Mouse (Mus musculus) mouse trophoblast stem cell (cell line): ENCODE results near the gene Ankrd60.

Experiments
- in situ Hi-C, 2 experiments: fragments of 300-500 bp; cut with MseI, MboI; formaldehyde crosslinking; loops; 2 replicates in 1 of 2; 3 replicates in 1 of 2; pipeline ENCODE4 v1.15.1; 2025

Ankrd60 gene

DNA sequence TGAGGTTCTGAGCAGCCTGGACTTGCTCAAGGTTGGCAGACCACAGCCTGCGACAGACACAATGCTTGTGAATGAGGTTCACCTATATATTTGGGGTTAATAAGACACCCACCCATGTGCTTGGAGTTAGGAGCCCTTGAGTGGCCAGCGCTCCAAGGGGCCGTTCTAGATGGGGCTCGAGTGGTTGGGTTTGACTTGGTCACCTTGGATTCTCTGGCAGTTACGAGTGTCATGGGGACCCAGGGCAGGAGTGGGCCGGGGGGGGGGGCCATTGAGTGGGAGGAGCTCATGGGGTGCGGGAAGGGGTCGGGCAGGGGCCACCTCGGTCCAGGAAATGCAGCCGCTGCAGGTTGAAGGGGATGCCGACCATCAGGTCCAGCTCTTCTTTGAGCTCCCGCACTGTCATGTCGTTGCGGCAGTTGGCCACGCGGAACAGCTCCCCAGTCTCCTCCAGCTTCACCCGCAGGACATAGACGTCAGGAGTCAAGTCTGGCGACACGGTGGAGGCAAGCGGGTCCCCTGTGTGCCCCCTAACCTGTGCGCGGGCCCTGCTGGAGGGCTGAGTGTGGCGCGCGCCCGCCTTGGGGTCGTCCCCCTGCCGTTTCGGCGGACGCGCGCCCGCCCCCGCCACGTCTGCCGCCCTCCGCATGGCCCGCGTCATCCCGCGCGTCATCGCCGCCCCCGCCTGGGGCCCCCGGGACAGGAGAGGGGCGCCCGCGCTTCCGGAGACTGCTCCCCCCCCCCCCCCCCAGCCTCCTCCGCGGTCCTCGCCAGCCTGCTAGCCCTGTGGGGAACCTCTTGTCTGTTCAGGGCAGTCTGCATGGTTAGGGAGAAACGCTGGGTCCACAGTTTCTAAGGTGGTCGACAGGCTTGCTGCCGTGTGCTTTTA is at the start of gene Ankrd60:
Ankrd60 (minus strand) TSS at position 697 of the 889 bp plus-strand sequence.
- in situ Hi-C loops = no loop called here

DNA sequence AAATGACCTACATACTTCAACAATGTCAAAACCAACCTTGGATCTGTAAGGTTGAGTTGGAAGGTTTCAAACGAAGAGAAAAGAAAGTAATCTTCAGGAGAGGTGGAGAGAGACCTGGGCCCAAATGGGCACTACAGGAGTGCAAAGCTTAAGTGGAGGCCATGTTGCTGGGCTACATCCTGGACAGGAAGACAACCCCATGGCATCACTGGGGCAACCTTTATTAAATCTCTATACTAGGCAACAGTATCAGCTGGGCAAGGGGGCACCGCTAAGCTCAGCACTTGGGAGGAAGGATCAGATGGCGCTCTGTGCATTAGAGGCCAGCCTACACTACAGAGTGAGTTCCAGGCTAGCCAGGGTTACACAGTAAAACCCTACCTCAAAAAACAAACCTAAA is 47.6 kb upstream of the Ankrd60 start:
- in situ Hi-C loops = no loop called here

DNA sequence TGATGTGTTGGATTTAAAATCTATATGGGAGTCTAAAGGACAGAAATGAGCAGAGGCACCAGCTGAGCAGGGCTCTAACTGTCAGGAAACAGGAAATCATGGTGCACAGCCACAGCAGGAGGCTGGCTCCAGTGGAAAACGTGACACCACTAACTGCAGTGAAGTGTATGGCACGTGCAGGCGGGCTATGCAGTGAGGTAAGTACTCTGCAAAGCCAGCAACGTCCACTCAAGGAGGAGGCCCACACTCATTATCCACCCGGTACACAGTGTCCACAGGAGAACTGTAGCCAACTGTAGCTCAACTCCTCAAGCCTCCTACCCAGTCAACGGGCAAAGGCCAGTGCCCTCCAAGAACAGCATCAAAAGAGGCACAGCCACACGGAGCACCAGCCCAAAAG is 46.5 kb upstream of the Ankrd60 start:
- in situ Hi-C loops = no loop called here

DNA sequence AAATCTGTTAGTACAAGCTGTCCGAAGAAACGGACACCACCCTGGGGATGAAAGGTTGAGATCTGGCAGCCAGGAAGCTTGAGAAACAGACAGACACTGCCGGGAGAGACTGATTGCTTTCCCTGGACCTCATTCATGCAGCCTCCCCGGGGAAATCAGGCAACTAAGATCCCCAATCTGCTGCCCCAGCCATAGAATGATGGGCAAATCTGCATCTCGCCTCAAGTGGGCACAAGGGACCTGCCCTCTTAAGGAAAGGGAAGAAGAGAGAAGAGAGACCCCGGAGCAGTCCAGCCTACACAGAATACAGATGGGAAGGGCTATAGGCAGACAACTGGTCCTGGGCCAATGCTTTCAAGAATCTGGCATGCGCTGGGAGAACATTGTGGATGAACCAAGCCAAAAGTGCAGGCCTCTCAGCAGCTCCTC is 44.0 kb upstream of the Ankrd60 start:
- in situ Hi-C loops = no loop called here

DNA sequence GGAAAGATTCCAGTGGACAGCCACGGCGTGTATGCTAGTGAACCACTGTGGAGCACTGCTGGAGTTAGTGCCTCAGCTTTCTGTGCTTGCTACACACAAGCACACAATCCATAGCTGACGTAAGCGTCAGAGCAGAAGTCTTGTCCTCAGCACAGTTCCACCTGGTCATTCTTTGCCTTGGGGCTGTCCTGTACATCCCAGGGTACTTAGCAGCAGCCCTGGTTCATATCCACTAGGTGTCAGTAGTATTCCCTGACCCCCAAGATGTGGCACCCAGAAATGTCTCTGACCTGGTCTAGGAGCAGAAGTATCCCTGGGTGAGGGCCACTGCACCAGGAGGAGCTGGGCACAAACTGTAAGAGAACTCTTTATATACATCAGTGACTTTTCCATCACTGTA is 42.5 kb upstream of the Ankrd60 start:
- in situ Hi-C loops = no loop called here

DNA sequence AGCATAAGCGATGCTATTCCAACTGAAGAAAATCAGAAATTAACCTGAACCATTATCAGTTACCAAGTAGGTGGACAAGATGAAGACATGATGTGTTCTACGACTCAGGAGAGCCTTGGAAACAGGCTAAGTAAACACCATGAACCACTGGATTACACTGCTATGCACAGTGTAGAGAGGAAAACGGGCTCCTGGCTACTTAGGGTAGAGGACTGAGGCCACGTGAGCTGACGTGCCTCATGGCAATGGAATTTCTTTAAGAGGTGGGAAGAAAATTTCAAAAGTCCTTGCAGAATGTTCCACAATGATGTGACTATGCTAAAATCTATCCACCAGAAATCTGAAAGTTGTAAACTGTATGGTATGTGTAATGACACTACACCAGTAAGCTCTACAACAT is 41.0 kb upstream of the Ankrd60 start:
- in situ Hi-C loops = loop anchor here (5.0 kb wide), 1 partner anchor 88 kb away; no protein-coding TSS in a partner anchor

DNA sequence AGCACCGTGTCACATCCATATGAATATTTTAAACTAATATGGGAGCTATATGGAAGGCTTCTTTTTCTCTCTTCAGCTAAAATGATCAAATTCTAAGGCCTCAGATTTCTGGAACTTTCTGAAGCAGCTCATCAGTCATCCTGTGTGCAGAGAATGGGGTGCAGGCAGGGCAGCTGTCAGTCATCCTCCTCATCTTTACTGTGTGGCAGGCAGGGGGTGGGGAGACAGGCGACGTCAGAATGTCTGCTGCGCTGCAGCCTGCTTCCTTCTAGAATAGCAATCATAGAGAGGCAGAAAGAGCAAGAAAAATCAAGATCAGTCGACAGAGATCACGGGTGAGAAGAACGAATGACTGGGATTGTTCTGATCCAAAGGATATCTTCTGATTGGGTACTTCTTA is 38.0 kb upstream of the Ankrd60 start:
- in situ Hi-C loops = loop anchor here (5.0 kb wide), 1 partner anchor 91 kb away; no protein-coding TSS in a partner anchor

DNA sequence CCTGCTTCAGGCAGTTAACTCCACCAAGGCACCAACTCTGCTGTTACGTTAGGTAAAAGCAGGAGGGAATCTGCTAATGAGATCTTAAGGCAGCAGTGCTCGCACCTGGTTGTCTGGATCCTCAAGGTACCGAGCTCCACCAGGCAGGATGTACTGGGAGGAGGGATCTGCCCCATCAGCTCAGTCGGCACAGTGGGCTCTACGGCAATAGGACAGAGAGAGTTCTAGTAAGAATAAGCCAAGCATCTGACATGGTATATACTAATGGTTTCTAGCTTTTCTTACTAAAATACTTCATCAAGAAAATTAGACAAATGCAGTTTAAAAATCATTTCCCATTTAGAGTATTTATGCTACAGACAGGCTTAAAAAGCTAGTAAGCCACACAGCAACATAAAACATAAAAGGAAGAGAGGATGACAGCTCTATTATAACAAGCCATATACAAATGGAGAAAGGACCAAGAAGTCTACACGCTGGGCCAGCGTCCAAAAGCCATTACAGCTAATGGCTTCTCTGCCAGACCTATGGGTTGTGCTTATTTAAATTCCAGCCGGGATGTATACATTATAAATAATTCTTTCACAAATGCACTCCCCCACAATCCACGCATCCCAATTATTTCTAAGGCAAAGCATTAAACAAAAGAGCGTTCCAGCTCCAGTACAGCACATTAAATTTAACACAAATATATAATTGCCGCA is 37.4 kb upstream of the Ankrd60 start:
- in situ Hi-C loops = loop anchor here (5.0 kb wide), 1 partner anchor 92 kb away; no protein-coding TSS in a partner anchor

DNA sequence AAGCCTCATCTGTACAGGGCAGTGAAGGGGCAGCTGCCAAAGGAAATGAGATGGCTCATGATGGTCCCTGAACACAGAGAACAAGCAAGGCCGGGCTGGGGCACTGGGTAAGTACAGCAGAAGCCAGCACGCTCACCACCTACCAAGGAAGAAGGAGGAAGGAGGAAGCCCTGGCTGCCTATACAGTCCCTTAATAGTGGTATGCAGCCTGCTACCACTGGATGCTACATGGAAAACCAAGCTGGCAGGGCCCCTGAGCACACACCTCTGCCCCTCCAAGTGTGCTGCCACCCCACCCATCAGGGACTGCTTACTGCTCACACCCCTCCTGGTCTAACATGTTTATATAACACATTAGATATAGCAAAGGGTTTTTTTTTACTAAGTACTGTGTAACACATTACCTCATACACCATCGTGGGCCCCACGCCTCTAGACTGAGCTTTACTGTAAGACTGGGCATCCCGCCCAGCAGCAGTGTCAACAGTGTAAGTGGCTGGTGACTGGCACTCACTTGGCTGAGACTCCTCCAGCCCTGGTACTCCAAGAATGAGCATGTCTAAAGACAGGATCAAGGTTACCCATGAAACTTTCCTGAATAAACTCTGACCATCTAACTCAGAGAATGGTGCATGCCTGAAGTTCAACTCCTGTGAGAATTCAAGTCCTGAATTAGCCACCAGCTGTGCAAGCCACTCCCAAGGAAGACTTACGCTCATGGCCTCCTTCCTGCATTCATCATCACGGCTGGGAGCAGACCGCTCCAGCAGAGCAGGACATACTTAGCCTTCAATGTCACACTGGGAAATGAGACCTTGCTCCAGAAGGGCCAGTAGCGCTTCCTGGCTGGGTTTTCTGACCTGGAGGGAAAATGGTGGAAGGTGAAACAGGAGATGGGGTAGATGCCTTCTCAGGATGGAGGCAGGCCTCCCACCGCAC is 30.1 kb upstream of the Ankrd60 start:
- in situ Hi-C loops = no loop called here

DNA sequence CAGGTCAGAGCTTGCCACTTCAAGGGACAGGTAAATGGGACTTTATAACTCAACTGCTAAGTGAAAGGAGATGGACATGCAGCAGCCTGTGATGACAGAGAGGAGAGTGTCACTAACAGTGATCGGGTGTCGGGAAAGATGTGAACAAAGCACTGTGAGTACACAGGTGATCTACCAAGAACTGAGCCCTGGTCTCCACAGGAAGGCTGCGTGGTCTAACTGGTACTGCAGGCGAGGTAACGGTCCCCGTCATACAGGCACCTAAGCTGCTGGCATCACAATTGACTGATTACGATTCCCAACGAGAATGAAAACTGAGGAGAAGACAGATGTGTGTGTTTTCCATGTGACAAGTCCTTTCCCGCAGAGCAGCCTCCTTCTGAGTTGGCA is 28.2 kb upstream of the Ankrd60 start:
- in situ Hi-C loops = no loop called here

DNA sequence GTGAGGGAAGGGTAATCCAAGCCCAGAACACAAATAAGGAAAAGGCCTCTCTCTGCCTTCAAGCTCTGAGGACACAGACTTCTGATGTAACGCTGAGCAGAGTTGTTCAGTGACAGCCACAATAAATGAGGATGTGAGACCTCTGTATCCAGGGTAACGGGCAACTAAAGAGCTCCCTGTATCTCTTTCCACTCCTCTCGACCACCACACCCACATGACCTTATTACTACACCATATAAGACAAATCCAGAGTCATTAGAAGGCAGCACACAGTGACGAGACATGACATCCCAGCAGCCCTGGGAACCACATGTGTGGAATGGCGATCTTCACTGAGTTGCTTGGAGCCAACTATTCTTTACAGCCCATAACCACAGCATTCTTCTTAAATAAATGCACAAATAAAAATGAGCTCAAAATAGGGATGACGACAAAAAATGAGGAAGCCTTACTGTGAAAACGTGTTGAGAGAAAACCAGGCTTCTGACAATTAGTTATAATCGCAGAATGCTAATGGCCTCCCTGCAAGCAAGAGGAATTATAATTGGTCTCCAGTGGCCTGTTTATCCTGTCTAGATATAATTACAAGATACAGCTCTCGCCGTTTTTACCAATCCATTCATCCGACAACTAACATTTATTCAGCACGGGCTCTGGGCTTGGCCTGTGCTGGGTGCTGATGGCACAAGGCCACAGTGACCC is 27.7 kb upstream of the Ankrd60 start:
- in situ Hi-C loops = no loop called here

DNA sequence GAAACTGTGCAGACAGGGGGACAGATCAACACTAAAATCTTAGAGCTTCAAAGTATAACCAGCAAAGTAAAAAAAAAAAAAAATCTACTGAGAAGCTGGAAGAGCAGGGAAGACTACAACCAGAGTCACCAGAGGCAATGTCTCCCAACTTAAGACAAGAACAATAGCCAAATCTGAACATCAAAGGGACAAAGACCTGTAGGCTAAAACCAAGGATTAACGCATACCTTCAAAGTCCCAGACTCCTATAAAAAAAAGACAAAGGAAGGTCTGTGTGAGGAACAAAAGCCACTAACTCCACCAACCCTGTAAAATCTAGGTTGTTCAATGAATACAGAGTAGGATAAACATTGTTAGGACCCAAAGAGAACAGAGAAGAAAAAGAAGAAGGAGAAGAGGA is 23.7 kb upstream of the Ankrd60 start:
- in situ Hi-C loops = no loop called here

DNA sequence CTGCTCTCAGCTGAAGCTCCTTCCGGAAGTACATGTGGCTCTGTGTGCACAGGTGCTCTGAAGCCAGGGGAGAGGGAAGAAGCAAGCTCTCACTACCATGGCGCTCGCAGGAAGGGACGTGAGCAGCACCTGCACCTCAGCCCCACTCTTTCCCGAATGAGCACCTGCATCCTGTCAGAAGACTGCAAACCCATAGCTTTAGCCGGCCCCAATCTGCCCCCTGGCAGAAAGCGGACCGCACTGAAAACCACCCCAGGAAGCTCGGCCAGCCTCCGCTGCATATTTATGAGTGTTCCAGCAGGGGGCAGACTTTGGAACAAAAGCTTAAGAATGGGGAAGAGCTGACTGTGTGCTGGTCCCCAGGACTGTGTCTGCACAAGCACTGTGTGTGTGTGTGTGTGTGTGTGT is 17.2 kb upstream of the Ankrd60 start:
- in situ Hi-C loops = no loop called here

DNA sequence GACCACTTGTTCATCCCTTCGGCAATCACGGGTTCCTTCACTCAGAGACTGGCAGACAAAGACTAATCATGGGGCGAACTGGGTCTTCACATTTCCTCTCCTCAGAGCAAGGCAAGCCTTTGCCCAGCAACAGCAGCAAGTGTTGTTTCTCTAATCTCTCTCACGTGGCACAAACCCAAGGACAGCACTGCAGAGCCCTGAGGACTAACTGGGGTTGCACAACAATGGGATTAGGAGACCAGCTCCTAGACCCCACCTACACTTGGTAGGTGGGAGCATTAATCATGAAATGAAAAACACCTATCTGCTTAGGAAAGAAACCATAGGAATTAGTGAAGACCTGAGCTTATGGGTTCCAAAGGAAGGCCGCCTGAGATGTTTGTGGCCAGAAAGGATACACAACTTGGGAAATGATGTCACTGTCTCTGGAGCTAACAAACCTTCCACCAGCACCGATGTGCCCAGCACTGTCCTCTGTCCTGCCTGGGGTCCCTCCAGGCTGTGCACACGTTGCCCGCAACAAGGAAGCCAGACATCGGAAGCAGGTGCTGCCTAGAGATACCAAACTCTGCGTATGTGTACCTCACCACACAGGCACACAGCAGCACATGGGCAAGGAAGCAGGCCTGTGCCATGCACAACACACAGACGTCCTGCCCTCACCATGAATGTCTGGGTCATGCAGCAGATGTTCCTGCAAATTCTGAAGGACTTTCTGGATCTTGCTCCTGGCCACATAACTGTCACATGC is 16.3 kb upstream of the Ankrd60 start:
- in situ Hi-C loops = no loop called here

DNA sequence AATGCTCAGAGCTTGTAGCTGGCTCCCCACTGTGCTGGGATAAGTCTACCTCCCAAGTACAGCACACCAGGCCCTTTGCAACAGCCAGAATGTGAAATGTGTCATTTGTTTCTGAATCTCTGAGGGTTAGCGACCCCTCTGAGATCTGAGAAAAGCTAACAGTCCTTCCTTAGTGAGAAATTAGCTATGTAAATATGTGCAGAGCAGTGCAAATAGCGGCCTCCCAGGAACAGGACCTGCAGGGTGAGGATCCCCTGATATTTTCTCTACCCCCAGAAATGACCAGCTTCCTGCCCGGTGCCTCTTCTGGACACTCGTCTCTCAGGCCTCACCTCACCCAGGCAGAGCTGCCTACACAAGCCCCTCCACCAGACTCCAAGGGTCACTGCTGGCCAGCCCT is 15.7 kb upstream of the Ankrd60 start:
- in situ Hi-C loops = no loop called here

DNA sequence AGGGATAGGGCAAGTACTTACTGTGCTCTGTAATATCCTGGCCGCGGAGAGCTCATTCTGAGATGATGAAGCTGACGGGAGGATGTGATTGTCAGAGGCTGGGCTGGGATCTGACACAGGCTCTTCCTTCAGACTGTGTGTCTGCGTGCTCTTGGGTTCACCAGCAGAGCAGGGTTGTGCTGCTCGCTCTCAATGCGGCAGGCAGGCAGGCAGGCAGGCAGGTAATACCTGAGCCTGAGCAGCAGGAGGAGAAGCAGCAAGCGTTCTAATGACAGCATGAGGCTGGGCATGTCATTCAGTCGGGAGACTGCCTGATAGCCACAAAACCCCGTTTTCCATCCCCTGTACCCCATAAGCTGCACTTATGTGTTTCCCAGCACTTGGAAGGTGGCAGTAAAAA is 14.6 kb upstream of the Ankrd60 start:
- in situ Hi-C loops = no loop called here

DNA sequence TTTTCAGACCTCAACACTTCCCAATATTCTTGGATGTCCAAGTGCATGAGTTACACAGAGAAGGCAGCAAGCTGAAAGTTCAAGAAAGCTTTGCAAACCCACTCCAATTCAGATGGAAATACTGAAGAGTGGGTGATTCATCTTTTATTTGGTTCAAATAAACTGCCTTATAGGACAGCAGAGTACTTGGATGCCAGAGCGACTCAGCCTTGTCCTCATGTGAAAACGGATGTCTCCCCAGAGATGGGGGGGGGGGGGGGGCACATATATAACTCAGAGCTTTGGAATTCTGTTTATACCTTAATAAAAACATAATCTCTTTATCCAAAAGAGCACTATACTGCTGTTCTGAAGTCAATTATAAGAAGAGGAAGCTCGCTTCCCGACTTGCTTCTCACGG is 9.2 kb upstream of the Ankrd60 start:
- in situ Hi-C loops = loop anchor here in 1 of 2 experiments (10.0 kb wide), 1 partner anchor 347 kb away; no protein-coding TSS in a partner anchor

DNA sequence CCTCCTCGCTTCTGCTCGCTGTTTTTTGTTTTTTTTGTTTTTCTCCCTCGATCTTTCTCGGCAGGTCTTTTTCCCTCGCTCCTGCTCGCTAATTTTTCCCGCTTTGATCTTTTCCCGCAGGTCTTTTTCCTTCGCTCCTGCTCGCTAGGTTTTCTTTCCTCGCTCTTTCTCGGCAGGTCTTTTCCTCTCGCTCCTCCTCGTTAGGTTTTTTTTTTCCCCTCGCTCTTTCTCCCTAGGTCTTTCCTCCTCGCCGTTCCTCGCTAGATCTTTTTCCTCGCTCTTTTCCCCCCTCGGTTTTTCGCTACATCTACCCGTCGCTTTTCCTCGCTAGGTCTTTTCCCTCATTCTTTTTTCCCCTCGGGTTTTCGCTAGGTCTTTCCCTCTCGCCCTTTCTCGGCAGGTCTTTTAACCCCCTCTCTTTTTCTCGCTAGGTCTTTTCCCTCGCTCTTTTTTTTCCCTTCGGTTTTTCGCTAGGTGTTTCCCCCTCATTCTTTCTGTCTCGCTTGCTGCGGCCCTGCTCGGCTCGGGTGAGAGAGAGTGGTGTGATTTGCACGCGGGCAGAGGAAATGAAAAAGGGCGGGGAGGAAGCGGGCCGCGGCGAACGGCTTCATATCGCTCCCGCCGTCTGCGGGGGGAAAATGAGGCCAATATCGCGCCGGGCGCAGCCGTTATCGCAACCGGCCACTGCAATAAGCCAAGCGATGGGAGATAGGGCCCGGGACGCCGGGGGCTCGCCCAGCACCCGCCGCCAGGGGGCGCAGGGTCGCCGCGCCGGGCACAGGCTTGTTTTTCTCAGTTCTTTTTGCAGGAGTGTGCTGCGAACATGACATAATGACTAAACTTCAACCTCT is 8.2 kb upstream of the Ankrd60 start:
- in situ Hi-C loops = loop anchor here in 1 of 2 experiments (10.0 kb wide), 1 partner anchor 348 kb away; no protein-coding TSS in a partner anchor
